Mouse (Mus musculus): ENCODE measurements around the gene Gm36245.

DNA sequence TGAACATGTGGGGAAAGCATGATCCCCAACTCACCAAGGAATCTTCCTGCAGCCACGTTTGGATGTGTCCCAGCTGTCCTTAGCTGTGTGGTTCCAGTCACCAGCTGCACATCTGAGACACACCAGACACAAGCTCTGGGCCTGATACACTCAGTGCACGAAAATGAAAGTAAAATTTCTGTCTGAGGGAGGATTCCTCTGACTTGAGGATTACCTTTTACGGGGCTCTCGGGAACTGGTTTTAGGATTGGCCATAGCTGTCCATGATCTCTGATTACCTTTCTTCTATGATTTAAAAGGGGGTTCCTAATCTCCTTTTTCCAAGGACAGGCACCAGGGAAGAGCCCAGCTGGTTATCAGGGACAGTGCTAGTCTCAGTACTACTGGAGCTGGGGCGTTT lies 3.1 kb upstream of the Gm36245 start, which contains the start of gene Apol10b:
- TF ChIP-seq CTCF (IDR thresholded peaks at IDR 0.05; ENCODE audit: control insufficient read depth, insufficient read depth, insufficient replicate concordance, low read depth, low read length), result no peak
- no peak for TF ChIP-seq POLR2A (IDR thresholded peaks at IDR 0.05; ENCODE audit: control insufficient read depth, low read depth, low read length)
